Mouse (Mus musculus) CH12.LX (cell line): ENCODE measurements around the gene Nos1. TPM values are rescaled to one million over a fixed set of nuclear protein-coding genes. Genes with fewer than 3 reads are reported as not detected.
A peak's percentile ranks its signal among the peaks of the same experiment; 100 is the strongest.

Experiments
- DNase-seq: peaks from one replicate; pipeline ENCODE4 v3.0.0-alpha.2; 2013; ENCODE audit errors: extremely low read depth
- H3K27ac ChIP-seq: 2 replicates; pipeline ENCODE4 v1.5.1; 2012; ENCODE audit warnings: low read depth, mild to moderate bottlenecking, control low read depth, moderate library complexity; ENCODE audit not compliant: insufficient read depth
- H3K27me3 ChIP-seq: replicated peaks from 2 replicates; pipeline ENCODE3; 2012; ENCODE audit warnings: inconsistent platforms
- H3K36me3 ChIP-seq, 2 experiments: replicated peaks in 1 of 2; 2 replicates each; pipeline versions ENCODE3 to v1.6.1; 2012; ENCODE audit warnings: inconsistent platforms in 1 of 2, low read length in 1 of 2, mild to moderate bottlenecking in 1 of 2, mixed read lengths in 1 of 2, moderate library complexity in 1 of 2; ENCODE audit not compliant: control insufficient read depth in 1 of 2, insufficient read depth in 1 of 2
- H3K4me1 ChIP-seq, 2 experiments: 2 replicates each; pipeline ENCODE4 v1.6.1; 2012; ENCODE audit warnings: inconsistent platforms in 1 of 2, moderate library complexity in 1 of 2; ENCODE audit not compliant: insufficient read depth in 2 of 2, control insufficient read depth in 1 of 2
- H3K4me2 ChIP-seq: 2 replicates; pipeline ENCODE4 v1.6.1; 2012; ENCODE audit warnings: low read depth, mild to moderate bottlenecking, control low read depth; ENCODE audit not compliant: poor library complexity, insufficient read depth, severe bottlenecking
- H3K4me3 ChIP-seq, 3 experiments: fragments of 150-350 bp in 1 of 3; sonication (generic) in 1 of 3; replicated peaks in 1 of 3; 2 replicates each; pipeline versions ENCODE3 to v1.5.1; 2011 to 2012; ENCODE audit warnings: low read depth in 2 of 3, low read length in 2 of 3, mild to moderate bottlenecking in 2 of 3, moderate library complexity in 2 of 3, control low read depth in 1 of 3, improper control_type of control experiment in 1 of 3, inconsistent platforms in 1 of 3, mixed read lengths in 1 of 3; ENCODE audit not compliant: poor library complexity in 1 of 3
- H3K79me2 ChIP-seq: replicated peaks from 2 replicates; pipeline ENCODE4 v1.6.1; 2012; ENCODE audit warnings: mild to moderate bottlenecking, moderate library complexity; ENCODE audit not compliant: control insufficient read depth, poor library complexity, insufficient read depth, severe bottlenecking; ENCODE audit errors: extremely low read depth
- H3K9ac ChIP-seq: 2 replicates; pipeline ENCODE4 v1.6.1; 2012; ENCODE audit warnings: low read depth, mild to moderate bottlenecking, control low read depth, moderate library complexity; ENCODE audit not compliant: insufficient read depth
- H3K9me3 ChIP-seq: replicated peaks from 2 replicates; pipeline ENCODE3; 2012; ENCODE audit warnings: low read length, inconsistent platforms, mixed read lengths
- CHD1 ChIP-seq: IDR thresholded peaks from 2 replicates; pipeline ENCODE4 v1.6.1; 2012; ENCODE audit warnings: low read depth, low read length, improper control_type of control experiment, inconsistent platforms
- CTCF ChIP-seq, 2 experiments: IDR thresholded peaks in 1 of 2; conservative IDR thresholded peaks in 1 of 2; 2 replicates each; pipeline ENCODE4 v1.5.1; 2011 to 2012; ENCODE audit warnings: low read depth in 2 of 2, low read length in 2 of 2, improper control_type of control experiment in 1 of 2, inconsistent platforms in 1 of 2, mild to moderate bottlenecking in 1 of 2, moderate library complexity in 1 of 2
- ELF1 ChIP-seq: IDR thresholded peaks from 2 replicates; pipeline ENCODE4 v1.6.1; 2014; ENCODE audit warnings: low read depth, mild to moderate bottlenecking, inconsistent platforms, low read length, improper control_type of control experiment
- GABPA ChIP-seq: IDR thresholded peaks from 2 replicates; pipeline ENCODE4 v1.6.1; 2012; ENCODE audit warnings: low read depth, low read length, improper control_type of control experiment, inconsistent platforms; ENCODE audit not compliant: insufficient replicate concordance
- IRF4 ChIP-seq: IDR thresholded peaks from 2 replicates; pipeline ENCODE4 v1.6.1; 2014; ENCODE audit warnings: low read depth, mild to moderate bottlenecking, inconsistent platforms, low read length, improper control_type of control experiment
- JUN ChIP-seq: IDR thresholded peaks from 2 replicates; pipeline ENCODE4 v1.6.1; 2011; ENCODE audit warnings: low read depth, mild to moderate bottlenecking, low read length, improper control_type of control experiment, moderate library complexity; ENCODE audit not compliant: insufficient read depth
- JUND ChIP-seq: conservative IDR thresholded peaks from 2 replicates; pipeline ENCODE4 v1.6.1; 2011; ENCODE audit warnings: low read depth, low read length, improper control_type of control experiment
- KAT2A ChIP-seq: IDR thresholded peaks from 2 replicates; pipeline ENCODE4 v1.6.1; 2012; ENCODE audit warnings: low read length, improper control_type of control experiment, inconsistent platforms; ENCODE audit not compliant: insufficient replicate concordance
- MAFK ChIP-seq: IDR thresholded peaks from 2 replicates; pipeline ENCODE4 v1.6.1; 2011; ENCODE audit warnings: low read length, improper control_type of control experiment; ENCODE audit not compliant: insufficient replicate concordance
- MAX ChIP-seq: IDR thresholded peaks from 2 replicates; pipeline ENCODE4 v1.6.1; 2011; ENCODE audit warnings: low read length, improper control_type of control experiment
- MAZ ChIP-seq: IDR thresholded peaks from 2 replicates; pipeline ENCODE4 v1.6.1; 2012; ENCODE audit warnings: low read depth, mild to moderate bottlenecking, inconsistent platforms, low read length, improper control_type of control experiment, moderate library complexity
- MEF2A ChIP-seq: IDR thresholded peaks from 2 replicates; pipeline ENCODE4 v1.6.1; 2014; ENCODE audit warnings: low read depth, mild to moderate bottlenecking, inconsistent platforms, low read length, improper control_type of control experiment, borderline replicate concordance
- MXI1 ChIP-seq: IDR thresholded peaks from 2 replicates; pipeline ENCODE4 v1.6.1; 2011; ENCODE audit warnings: mild to moderate bottlenecking, low read depth, low read length, improper control_type of control experiment
- MYC ChIP-seq: IDR thresholded peaks from 2 replicates; pipeline ENCODE4 v1.6.1; 2011; ENCODE audit warnings: low read depth, mild to moderate bottlenecking, improper control_type of control experiment, low read length
- NELFE ChIP-seq: IDR thresholded peaks from 2 replicates; pipeline ENCODE4 v1.6.1; 2011; ENCODE audit warnings: low read depth, low read length, improper control_type of control experiment
- NRF1 ChIP-seq: IDR thresholded peaks from 2 replicates; pipeline ENCODE4 v1.6.1; 2014; ENCODE audit warnings: low read depth, mild to moderate bottlenecking, inconsistent platforms, low read length, improper control_type of control experiment, moderate library complexity
- PAX5 ChIP-seq: IDR thresholded peaks from 2 replicates; pipeline ENCODE4 v1.6.1; 2012; ENCODE audit warnings: low read length, inconsistent platforms, mixed read lengths
- POLR2A ChIP-seq: IDR thresholded peaks from 2 replicates; pipeline ENCODE4 v1.6.1; 2011; ENCODE audit warnings: low read depth, mild to moderate bottlenecking, improper control_type of control experiment, low read length
- RAD21 ChIP-seq: IDR thresholded peaks from 2 replicates; pipeline ENCODE4 v1.6.1; 2011; ENCODE audit warnings: low read depth, mild to moderate bottlenecking, low read length, improper control_type of control experiment, moderate library complexity
- SIN3A ChIP-seq: IDR thresholded peaks from 2 replicates; pipeline ENCODE4 v1.6.1; 2012; ENCODE audit warnings: low read length, improper control_type of control experiment, inconsistent platforms
- SMC3 ChIP-seq: IDR thresholded peaks from 2 replicates; pipeline ENCODE4 v1.6.1; 2011; ENCODE audit warnings: low read depth, low read length, improper control_type of control experiment
- TBP ChIP-seq: conservative IDR thresholded peaks from 2 replicates; pipeline ENCODE4 v1.6.1; 2011; ENCODE audit warnings: low read depth, low read length, improper control_type of control experiment
- TCF12 ChIP-seq: IDR thresholded peaks from 2 replicates; pipeline ENCODE4 v1.6.1; 2014; ENCODE audit warnings: low read depth, mild to moderate bottlenecking, inconsistent platforms, low read length, improper control_type of control experiment
- UBTF ChIP-seq: IDR thresholded peaks from 2 replicates; pipeline ENCODE4 v1.6.1; 2012; ENCODE audit warnings: low read depth, mild to moderate bottlenecking, inconsistent platforms, low read length, improper control_type of control experiment, moderate library complexity
- USF1 ChIP-seq: IDR thresholded peaks from 2 replicates; pipeline ENCODE4 v1.6.1; 2014; ENCODE audit warnings: low read depth, mild to moderate bottlenecking, inconsistent platforms, low read length, improper control_type of control experiment
- USF2 ChIP-seq: conservative IDR thresholded peaks from 2 replicates; pipeline ENCODE4 v1.6.1; 2011; ENCODE audit warnings: low read depth, low read length, improper control_type of control experiment
- ZC3H11A ChIP-seq: IDR thresholded peaks from 2 replicates; pipeline ENCODE4 v1.6.1; 2012; ENCODE audit warnings: low read depth, mild to moderate bottlenecking, inconsistent platforms, low read length, improper control_type of control experiment
- ZNF384 ChIP-seq: IDR thresholded peaks from 2 replicates; pipeline ENCODE4 v1.6.1; 2012; ENCODE audit warnings: low read depth, low read length, improper control_type of control experiment, inconsistent platforms
- dilution Hi-C: fragments of 300-500 bp; cut with MboI; formaldehyde crosslinking; loops from 2 replicates; pipeline ENCODE4 v1.14.3; 2020; ENCODE audit warnings: low sequenced_read_pairs; ENCODE audit not compliant: extremely low pct_unique_long_range_greater_than_20kb, extremely low pct_ligation_motif_present
- in situ Hi-C: fragments of 300-500 bp; cut with MboI; formaldehyde crosslinking; loops from 3 replicates; pipeline ENCODE4 v1.14.3; 2019; ENCODE audit warnings: low sequenced_read_pairs, low pct_ligation_motif_present, low pct_unique_long_range_greater_than_20kb, mixed read lengths
- polyA plus RNA-seq: library from polyadenylated mRNA; unstranded; fragments of >175 nt; gene quantifications from 2 replicates; pipeline ENCODE4 v1.2.1, GENCODE M21; 2012; ENCODE audit warnings: low read depth; ENCODE audit not compliant: insufficient read length
- total RNA-seq, 2 experiments: library from RNA; depleted of rRNA; stranded (reverse); fragments of 300-350 nt in 1 of 2; fragments of >200 nt in 1 of 2; gene quantifications; 2 replicates each; pipeline ENCODE4 v1.2.3; 2012 to 2014

Gene Nos1
- total and polyA plus RNA-seq, 3 experiments = 2.4 to 17.0 (median 5.6) TPM

DNA sequence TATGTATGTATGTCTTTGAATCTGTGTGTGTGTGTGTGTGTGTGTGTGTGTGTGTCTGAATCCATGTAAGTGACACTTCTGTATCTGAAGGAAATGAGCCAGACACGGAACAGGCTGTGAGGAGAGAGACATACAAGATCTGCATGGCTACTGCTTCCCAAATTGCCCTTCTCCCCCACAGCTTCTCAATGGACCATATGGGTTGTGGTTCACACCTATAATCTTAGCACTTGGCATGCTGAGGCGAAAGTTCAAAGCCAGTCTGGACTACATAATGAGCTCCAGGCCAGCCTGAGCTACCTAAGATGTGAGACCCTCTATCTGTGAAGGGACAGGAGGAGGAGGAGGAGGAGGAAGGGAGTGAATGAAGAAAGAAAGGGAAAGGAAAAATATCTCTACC lies 151.4 kb downstream of the Nos1 start:
- Histone ChIP-seq H3K27ac (no peak overlapping the region), H3K36me3 (no peaks in the 10 kb centered on the region), H3K9me3 (peaks cover 2% of the 10 kb centered on the region), H3K4me1 (peaks cover 5 to 22% of the 10 kb centered on the region in 2 experiments), H3K27me3 (no peaks in the 10 kb centered on the region), H3K79me2 (no peaks in the 10 kb centered on the region; the same call in 1 of the 2 replicates), H3K4me2 (peak overlapping the region; percentile 56; the same call in 1 of the 2 replicates), H3K9ac (no peak overlapping the region), H3K4me3 (no peak overlapping the region)
- no peak for TF ChIP-seq TBP
- TF ChIP-seq TCF12 = no peak
- no peak for TF ChIP-seq MAX
- no peak for TF ChIP-seq POLR2A
- TF ChIP-seq USF2 = no peak
- no peak for TF ChIP-seq NELFE
- no peak for TF ChIP-seq IRF4
- TF ChIP-seq SIN3A = no peak
- TF ChIP-seq KAT2A = no peak
- TF ChIP-seq ZNF384 = no peak
- no peak for TF ChIP-seq MAFK
- no peak for TF ChIP-seq MXI1
- TF ChIP-seq ELF1 = no peak
- no peak for TF ChIP-seq UBTF
- TF ChIP-seq JUND = no peak
- TF ChIP-seq JUN = no peak
- TF ChIP-seq MYC = no peak
- dilution Hi-C loops = no loop called here
- no peak for DNase-seq
- in situ Hi-C loops = loop anchor here (5.0 kb wide), 2 partner anchors 95 to 315 kb away; no protein-coding TSS in a partner anchor

DNA sequence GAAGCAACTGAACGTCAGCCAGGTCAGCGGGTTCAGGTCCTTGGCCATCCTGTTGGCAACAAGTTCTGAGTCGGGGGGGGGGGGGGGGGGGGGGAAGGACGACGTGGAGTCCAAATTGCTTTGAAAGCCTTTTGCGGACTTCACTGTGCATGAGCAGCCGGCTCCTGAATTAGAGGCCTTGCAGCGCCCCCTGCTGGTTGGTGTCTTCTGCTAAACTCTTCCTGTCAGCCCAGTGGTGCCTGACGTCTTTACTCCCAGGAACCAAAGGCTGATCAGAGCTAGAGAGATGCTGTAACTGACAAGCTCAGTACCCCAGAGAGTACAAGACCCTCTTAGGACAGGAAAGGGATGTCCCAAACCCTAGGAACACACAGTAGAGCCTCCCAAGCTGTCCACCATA lies 152.0 kb downstream of the Nos1 start:
- no peak overlapping the region for H3K27ac ChIP-seq
- H3K4me2 ChIP-seq = peak overlapping the region; percentile 56
- peak; percentile 90 for DNase-seq
- peaks cover 2% of the 10 kb centered on the region for H3K9me3 ChIP-seq
- in situ Hi-C loops = loop anchor here (5.0 kb wide), 2 partner anchors 96 to 316 kb away; no protein-coding TSS in a partner anchor
- no peaks in the 10 kb centered on the region for H3K27me3 ChIP-seq
- H3K36me3 ChIP-seq = peaks cover 0 to 1% of the 10 kb centered on the region in 2 experiments
- peak overlapping the region in 1 of 3 experiments; percentile 46 for H3K4me3 ChIP-seq
- TF ChIP-seq GABPA (no peak), CTCF (conservative IDR thresholded peaks at IDR 0.05 in 1 of 2, IDR thresholded peaks at IDR 0.05 in 1 of 2; ENCODE audit: low read depth in 2 of 2, low read length in 2 of 2) (peak; percentile 40 to 91), SMC3 (peak; percentile 94), NRF1 (peak; percentile 32; the same call in 1 of the 2 replicates), MAFK (no peak), NELFE (peak; percentile 44; the same call in 1 of the 2 replicates), POLR2A (0 out of 2 replicates have a peak, but pooled peaks have one; percentile 9), USF1 (no peak), CHD1 (no peak), SIN3A (peak; percentile 52; the same call in 1 of the 2 replicates), PAX5 (no peak), RAD21 (peak; percentile 86), ZC3H11A (peak; percentile 83), ZNF384 (peak; percentile 34), IRF4 (peak; percentile 52; the same call in 1 of the 2 replicates), JUND (no peak), MEF2A (0 out of 2 replicates have a peak, but pooled peaks have one; percentile 25), MAZ (0 out of 2 replicates have a peak, but pooled peaks have one; percentile 64), ELF1 (peak; percentile 62; the same call in 1 of the 2 replicates)
- TF ChIP-seq, all 38 proteins: peak for 13
- dilution Hi-C loops = no loop called here
- no peak overlapping the region; the same call in 1 of the 2 replicates for H3K9ac ChIP-seq
- no peaks in the 10 kb centered on the region; the same call in 1 of the 2 replicates for H3K79me2 ChIP-seq
- peaks cover 5 to 22% of the 10 kb centered on the region in 2 experiments for H3K4me1 ChIP-seq
